Mouse (Mus musculus): ENCODE results near the gene Rab3gap1. TPM values are rescaled to one million over a fixed set of nuclear protein-coding genes. Genes with fewer than 3 reads are reported as not detected.
"Not testable (repeated sequence)": the region's sequence is repeated elsewhere in the genome, so short reads cannot be mapped to it uniquely, and the experiment has no call there.

Gene Rab3gap1
- polyA plus RNA-seq, 1 experiment: 22.9 TPM

- no peak overlapping the region for H3K4me3 ChIP-seq (ENCODE audit: insufficient read depth, low read length)
- TF ChIP-seq CTCF (IDR thresholded peaks at IDR 0.05; ENCODE audit: low read depth, low read length) (no peak), POLR2A (IDR thresholded peaks at IDR 0.05; ENCODE audit: borderline replicate concordance, low read depth, low read length) (no peak)
- no peaks in the 10 kb centered on the region for H3K4me1 ChIP-seq (ENCODE audit: control insufficient read depth, insufficient read depth, low read length)
These were observed 80.2 kb downstream of the Rab3gap1 start for GRCm38 (mm10) chr1:127948748-127949147.

DNA sequence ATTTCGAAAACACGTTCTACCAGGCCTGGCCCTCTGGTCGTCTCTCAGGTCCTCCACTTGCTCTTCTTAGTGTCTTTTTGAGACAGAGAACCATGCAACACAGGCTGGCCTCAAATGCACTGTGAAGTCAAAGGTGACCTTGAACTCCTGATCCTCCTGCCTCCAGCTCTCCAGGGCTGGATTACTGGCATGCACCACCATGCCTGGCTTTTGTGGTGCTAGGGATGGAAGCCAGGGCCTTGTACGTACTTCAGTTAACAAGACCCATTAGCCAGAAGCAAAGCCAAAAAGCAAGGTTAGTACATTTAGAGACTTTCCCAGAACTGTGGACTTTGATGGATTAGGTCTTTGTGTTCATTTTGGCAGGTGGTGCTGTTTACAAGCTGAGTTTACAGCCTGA lies 83.7 kb downstream of the Rab3gap1 start:
- Histone ChIP-seq H3K4me1 (ENCODE audit: control insufficient read depth, insufficient read depth, low read length) (no peaks in the 10 kb centered on the region), H3K27ac (ENCODE audit: insufficient read depth, low read depth, low read length) (no peak overlapping the region), H3K4me3 (ENCODE audit: insufficient read depth, low read length) (no peak overlapping the region)
- no peak for TF ChIP-seq POLR2A (IDR thresholded peaks at IDR 0.05; ENCODE audit: borderline replicate concordance, low read depth, low read length)
- TF ChIP-seq CTCF (IDR thresholded peaks at IDR 0.05; ENCODE audit: low read depth, low read length): no peak

More at GRCm38 (mm10) chr1:127948748-127949147, 80.2 kb downstream of the Rab3gap1 start:
- H3K27ac ChIP-seq (ENCODE audit: insufficient read depth, low read depth, low read length): no peak overlapping the region

DNA sequence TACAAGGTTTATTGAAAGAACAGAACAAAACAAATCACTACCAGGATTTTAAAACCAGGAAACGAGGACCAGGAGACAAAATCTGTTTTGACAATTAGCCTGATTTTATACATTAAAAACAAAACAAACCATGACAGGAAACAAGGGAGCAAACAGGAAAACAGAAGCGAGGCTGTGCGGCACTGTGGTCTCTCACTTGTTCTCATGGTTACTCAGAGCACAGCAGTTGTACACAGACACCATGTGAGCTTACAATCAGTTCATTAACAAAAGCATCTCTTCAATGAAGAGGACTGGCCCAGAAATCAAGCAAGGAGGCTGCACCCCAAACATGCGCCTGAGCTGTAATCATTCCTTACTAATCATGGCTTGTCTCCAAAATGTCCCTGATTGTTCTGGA lies 85.6 kb downstream of the Rab3gap1 start:
- not testable (repeated sequence) for H3K4me1 ChIP-seq (ENCODE audit: control insufficient read depth, insufficient read depth, low read length); H3K4me3 ChIP-seq (ENCODE audit: insufficient read depth, low read length); H3K27ac ChIP-seq (ENCODE audit: insufficient read depth, low read depth, low read length)

DNA sequence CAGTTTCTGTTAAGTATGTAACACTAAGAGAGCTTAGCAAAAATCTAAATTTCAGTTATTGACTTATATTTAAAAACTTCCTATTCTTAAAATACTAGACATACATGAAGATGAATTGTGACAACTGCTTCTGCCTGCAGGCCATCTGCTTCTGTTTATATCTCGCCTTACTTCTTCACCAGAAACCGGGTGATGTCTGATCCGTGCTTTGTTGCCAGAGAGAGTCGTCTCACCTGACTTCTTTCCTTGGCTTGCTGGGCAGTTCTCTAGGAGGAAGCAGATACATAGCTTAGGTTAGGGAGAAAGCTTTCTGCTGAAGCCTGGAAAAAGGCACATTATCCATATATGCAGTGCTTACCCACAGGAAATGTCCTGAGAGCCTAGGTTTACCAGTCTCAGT lies 86.2 kb downstream of the Rab3gap1 start:
- TF ChIP-seq CTCF (IDR thresholded peaks at IDR 0.05; ENCODE audit: low read depth, low read length) (no peak), POLR2A (IDR thresholded peaks at IDR 0.05; ENCODE audit: borderline replicate concordance, low read depth, low read length) (no peak)
- Histone ChIP-seq H3K27ac (ENCODE audit: insufficient read depth, low read depth, low read length) (no peak overlapping the region), H3K4me3 (ENCODE audit: insufficient read depth, low read length) (no peak overlapping the region), H3K4me1 (ENCODE audit: control insufficient read depth, insufficient read depth, low read length) (no peaks in the 10 kb centered on the region)

GRCm38 (mm10) chr1:127956524-127956923 lies 88.0 kb downstream of the Rab3gap1 start:
- TF ChIP-seq POLR2A (IDR thresholded peaks at IDR 0.05; ENCODE audit: borderline replicate concordance, low read depth, low read length): no peak
- no peak for TF ChIP-seq CTCF (IDR thresholded peaks at IDR 0.05; ENCODE audit: low read depth, low read length)
- Histone ChIP-seq H3K27ac (ENCODE audit: insufficient read depth, low read depth, low read length) (no peak overlapping the region), H3K4me3 (ENCODE audit: insufficient read depth, low read length) (no peak overlapping the region), H3K4me1 (ENCODE audit: control insufficient read depth, insufficient read depth, low read length) (no peaks in the 10 kb centered on the region)

DNA sequence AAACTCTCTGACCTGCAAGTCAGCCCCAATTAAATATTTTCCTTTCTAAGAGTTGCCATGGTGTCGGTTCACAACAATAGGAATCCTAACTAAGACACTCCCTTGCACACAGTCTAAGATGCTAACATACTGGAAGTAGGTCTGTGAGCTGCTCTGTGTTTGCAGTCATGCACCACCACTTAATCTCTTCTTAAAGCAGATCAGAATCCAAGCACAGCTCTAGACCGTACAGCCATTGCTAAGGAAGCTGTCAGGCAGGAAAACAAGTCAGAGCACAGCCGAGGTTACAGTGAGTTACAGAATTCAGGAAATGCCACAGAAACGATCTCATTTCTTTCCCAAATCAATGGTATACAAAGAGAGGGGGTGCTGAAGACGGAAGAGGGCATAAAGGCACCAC lies 90.2 kb downstream of the Rab3gap1 start:
- Histone ChIP-seq H3K27ac (ENCODE audit: insufficient read depth, low read depth, low read length) (no peak overlapping the region), H3K4me1 (ENCODE audit: control insufficient read depth, insufficient read depth, low read length) (no peaks in the 10 kb centered on the region; the same call in 1 of the 2 replicates), H3K4me3 (ENCODE audit: insufficient read depth, low read length) (no peak overlapping the region)
- TF ChIP-seq CTCF (IDR thresholded peaks at IDR 0.05; ENCODE audit: low read depth, low read length) (no peak), POLR2A (IDR thresholded peaks at IDR 0.05; ENCODE audit: borderline replicate concordance, low read depth, low read length) (no peak)

DNA sequence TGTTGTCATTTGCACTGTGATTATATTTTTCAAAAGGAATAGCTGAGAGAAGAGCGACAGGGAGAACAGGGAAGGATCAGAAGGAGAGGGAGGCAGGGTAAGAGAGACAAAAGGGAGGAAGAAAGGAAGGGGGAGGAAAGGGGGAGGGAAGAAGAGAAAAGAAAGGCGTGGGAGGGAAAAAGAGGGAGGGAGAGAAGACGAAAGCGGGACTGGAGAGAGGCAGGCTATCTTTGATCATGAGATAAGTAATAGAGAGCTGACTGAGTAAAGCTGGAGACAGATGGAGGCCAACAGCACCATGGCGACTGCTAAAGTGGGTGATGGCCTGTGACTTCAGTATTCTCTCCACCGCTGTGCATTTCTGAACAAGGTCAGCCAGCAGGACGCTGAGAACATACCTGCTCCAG lies 90.7 kb downstream of the Rab3gap1 start:
- no peak overlapping the region for H3K27ac ChIP-seq (ENCODE audit: insufficient read depth, low read depth, low read length)

DNA sequence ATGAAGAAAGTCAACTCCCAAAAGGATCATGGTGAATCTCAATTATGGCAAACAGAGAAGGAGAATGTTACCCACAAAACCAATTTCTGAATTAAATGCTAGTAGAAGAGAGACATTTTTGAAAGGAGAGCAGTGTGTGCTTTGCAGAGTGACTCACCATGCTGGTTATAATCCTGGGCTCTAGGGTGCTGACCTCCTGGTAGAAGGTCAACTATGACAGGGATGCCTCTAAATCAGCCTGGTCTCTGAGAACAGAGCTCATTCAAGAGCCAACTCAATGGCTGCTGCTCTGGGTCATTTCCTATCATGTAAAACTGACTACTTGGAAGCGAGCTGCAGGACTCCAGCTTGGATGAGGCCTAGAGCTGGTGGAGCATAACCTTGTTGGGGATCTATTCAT lies 92.6 kb downstream of the Rab3gap1 start:
- Histone ChIP-seq H3K27ac (ENCODE audit: insufficient read depth, low read depth, low read length) (no peak overlapping the region), H3K4me3 (ENCODE audit: insufficient read depth, low read length) (no peak overlapping the region), H3K4me1 (ENCODE audit: control insufficient read depth, insufficient read depth, low read length) (no peaks in the 10 kb centered on the region; the same call in 1 of the 2 replicates)
- no peak for TF ChIP-seq POLR2A (IDR thresholded peaks at IDR 0.05; ENCODE audit: borderline replicate concordance, low read depth, low read length)
- no peak for TF ChIP-seq CTCF (IDR thresholded peaks at IDR 0.05; ENCODE audit: low read depth, low read length)

More for the DNA sequence above, 90.7 kb downstream of the Rab3gap1 start:
- Histone ChIP-seq H3K4me1 (ENCODE audit: control insufficient read depth, insufficient read depth, low read length) (no peaks in the 10 kb centered on the region; the same call in 1 of the 2 replicates), H3K4me3 (ENCODE audit: insufficient read depth, low read length) (no peak overlapping the region)
- TF ChIP-seq POLR2A (IDR thresholded peaks at IDR 0.05; ENCODE audit: borderline replicate concordance, low read depth, low read length) (no peak), CTCF (IDR thresholded peaks at IDR 0.05; ENCODE audit: low read depth, low read length) (no peak)

- Histone ChIP-seq H3K4me3 (ENCODE audit: insufficient read depth, low read length) (no peak overlapping the region), H3K4me1 (ENCODE audit: control insufficient read depth, insufficient read depth, low read length) (no peaks in the 10 kb centered on the region; the same call in 1 of the 2 replicates), H3K27ac (ENCODE audit: insufficient read depth, low read depth, low read length) (no peak overlapping the region)
- TF ChIP-seq POLR2A (IDR thresholded peaks at IDR 0.05; ENCODE audit: borderline replicate concordance, low read depth, low read length) (no peak), CTCF (IDR thresholded peaks at IDR 0.05; ENCODE audit: low read depth, low read length) (no peak)
These were observed 94.8 kb downstream of the Rab3gap1 start for GRCm38 (mm10) chr1:127963326-127963725.

DNA sequence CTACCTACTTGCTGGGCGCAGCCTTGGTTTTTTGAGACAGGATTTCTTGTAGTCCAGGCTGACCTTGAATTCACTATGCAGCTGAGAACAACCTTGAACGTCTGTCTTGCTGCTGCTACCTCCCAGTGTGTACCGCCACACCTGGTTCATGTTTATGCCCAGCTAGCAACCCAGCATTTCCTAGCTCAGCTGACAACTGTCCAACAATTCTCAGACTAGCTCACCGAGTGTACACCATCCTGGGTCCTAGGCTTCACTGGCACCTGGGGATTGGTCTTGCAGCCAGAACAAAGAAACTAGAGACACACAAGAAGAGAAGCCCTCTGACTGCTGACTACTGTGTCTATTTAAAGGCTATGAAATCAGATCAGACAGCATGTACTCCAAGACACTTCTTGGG lies 102.3 kb downstream of the Rab3gap1 start:
- TF ChIP-seq CTCF (IDR thresholded peaks at IDR 0.05; ENCODE audit: low read depth, low read length): no peak
- TF ChIP-seq POLR2A (IDR thresholded peaks at IDR 0.05; ENCODE audit: borderline replicate concordance, low read depth, low read length): no peak

GRCm38 (mm10) chr1:127974082-127974481 lies 105.5 kb downstream of the Rab3gap1 start:
- TF ChIP-seq POLR2A (IDR thresholded peaks at IDR 0.05; ENCODE audit: borderline replicate concordance, low read depth, low read length) (no peak), CTCF (IDR thresholded peaks at IDR 0.05; ENCODE audit: low read depth, low read length) (no peak)
- Histone ChIP-seq H3K27ac (ENCODE audit: insufficient read depth, low read depth, low read length) (no peak overlapping the region), H3K4me3 (ENCODE audit: insufficient read depth, low read length) (no peak overlapping the region), H3K4me1 (ENCODE audit: control insufficient read depth, insufficient read depth, low read length) (peaks cover 36% of the 10 kb centered on the region)

More for the DNA sequence above, 102.3 kb downstream of the Rab3gap1 start:
- Histone ChIP-seq H3K27ac (ENCODE audit: insufficient read depth, low read depth, low read length) (no peak overlapping the region), H3K4me1 (ENCODE audit: control insufficient read depth, insufficient read depth, low read length) (peaks cover 16% of the 10 kb centered on the region), H3K4me3 (ENCODE audit: insufficient read depth, low read length) (no peak overlapping the region)

Measured in bone marrow macrophage, adult 2 months (primary cell).